Mouse (Mus musculus): ENCODE measurements at regions not wholly inside any gene's neighbourhood (a gene's known extent, or its start where the extent isn't known, plus 50 kb on each side); places are given as distances from the start of the nearest gene placed in this dataset.

DNA sequence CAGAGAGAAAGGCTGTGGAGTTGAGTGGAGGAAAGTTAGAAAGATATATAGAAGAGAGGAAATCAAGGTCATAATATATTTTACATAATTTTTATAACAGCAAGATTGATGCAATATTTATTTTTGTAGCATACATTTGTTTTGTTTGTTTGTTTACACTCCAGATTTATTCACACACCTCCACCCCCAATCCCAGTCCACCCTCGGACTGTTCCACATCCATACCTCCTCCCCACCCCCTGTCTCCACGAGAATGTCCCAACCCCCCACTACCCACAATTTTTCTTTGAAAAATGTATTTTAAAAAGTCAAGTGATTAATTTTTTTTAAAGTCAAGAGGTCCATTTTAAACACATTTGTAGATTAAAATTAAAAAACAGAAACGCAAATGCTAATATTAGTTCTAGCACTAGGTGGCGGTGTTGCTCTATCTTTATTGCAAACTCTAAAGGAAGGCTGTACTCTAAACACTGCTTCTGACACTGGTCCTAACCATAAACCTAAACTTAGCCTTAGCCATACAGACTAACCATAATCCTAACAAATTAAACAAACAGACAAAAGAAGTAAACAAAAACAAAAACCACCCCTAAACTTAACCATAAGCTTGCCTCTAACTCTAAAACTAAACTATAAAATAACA is 67.8 kb downstream of the Olfr1505 start:
- peak; percentile 40 for DNase-seq

DNA sequence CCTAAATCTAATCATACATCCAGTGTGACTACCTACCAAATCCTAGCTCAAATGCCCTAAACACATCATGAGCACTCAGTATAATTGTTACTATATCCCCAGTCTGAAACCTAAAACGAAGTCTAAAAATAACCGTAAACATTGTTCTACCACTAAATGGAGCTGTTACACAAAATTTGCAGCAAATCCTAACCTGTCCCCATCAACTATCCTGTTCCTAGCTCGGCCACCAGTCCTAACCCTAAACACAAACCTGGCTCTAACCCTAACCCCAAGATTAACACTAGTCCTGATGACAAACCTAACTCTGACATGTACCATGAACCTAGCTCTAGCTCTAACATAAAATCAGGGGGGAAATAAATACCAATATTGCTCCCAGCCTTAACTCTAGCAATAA is 69.5 kb downstream of the Olfr1505 start:
- DNase-seq, result no peak
